Mouse (Mus musculus) bone marrow macrophage, adult 2 months (primary cell): ENCODE data around the gene Rad51c.
"Not testable (repeated sequence)": the region's sequence is repeated elsewhere in the genome, so short reads cannot be mapped to it uniquely, and the experiment has no call there.

ENCODE experiments used
- CTCF ChIP-seq: IDR thresholded peaks from 2 replicates; pipeline ENCODE4 v1.5.1; 2012; ENCODE audit warnings: low read depth, mild to moderate bottlenecking, low read length, moderate library complexity
- POLR2A ChIP-seq: IDR thresholded peaks from 2 replicates; pipeline ENCODE4 v1.6.1; 2012; ENCODE audit warnings: mild to moderate bottlenecking, low read depth, low read length, borderline replicate concordance

DNA sequence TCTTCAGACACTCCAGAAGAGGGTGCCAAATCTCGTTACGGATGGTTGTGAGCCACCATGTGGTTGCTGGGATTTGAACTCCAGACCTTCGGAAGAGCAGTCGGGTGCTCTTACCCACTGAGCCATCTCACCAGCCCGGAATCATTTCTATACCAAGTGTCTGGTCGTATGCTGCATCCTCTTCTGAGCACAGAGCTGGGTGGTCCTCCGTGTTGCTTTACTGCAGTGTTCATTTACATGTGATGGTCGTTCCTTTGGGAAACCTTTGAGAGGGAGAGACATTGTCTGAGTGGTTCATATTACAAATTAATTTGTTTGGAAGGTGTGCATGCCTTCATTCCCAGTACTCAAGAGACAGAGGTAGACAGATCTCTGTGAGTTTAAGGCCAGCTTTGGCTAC is 48.0 kb upstream of the Rad51c start:
- not testable (repeated sequence) for TF ChIP-seq CTCF, POLR2A
